18 mouse cellular contexts compared by ENCODE assay signal in genomic region chr6:91360998-91361397, GRCm38 (mm10). TPM values are rescaled to one million over a fixed set of nuclear protein-coding genes. Genes with fewer than 3 reads are reported as not detected.
A peak's percentile ranks its signal among the peaks of the same experiment; 100 is the strongest.
DNase-seq lines count a peak whose midpoint lies in the region; ATAC-seq lines count a peak whose summit lies in the region.
"Had no signal": no experiment of that assay in that cellular context is flagged by ENCODE, and none has a peak within 500 bp of the region (broad histone marks: within the 10 kb centered on the region; RNA-seq: fewer than 3 reads in every experiment).

No protein-coding gene starts in this region.

- no peaks in the 10 kb centered on the region for H3K9me3 ChIP-seq in neural tube, embryonic 11.5 days (ENCODE audit: control insufficient read depth, low read length)
- H3K9me3 ChIP-seq in hindbrain, embryonic 14.5 days (ENCODE audit: control insufficient read depth, low read length): no peaks in the 10 kb centered on the region
- no peaks in the 10 kb centered on the region for H3K9me3 ChIP-seq in midbrain, embryonic 14.5 days (ENCODE audit: control insufficient read depth, low read length)
- H3K9me3 ChIP-seq: embryonic facial prominence, embryonic 12.5 days; G1E; limb, embryonic 13.5 days; liver, embryonic 15.5 days had no signal

- no peaks in the 10 kb centered on the region for H3K36me3 ChIP-seq in neural tube, embryonic 11.5 days (ENCODE audit: control insufficient read depth, insufficient read depth, low read length)
- H3K36me3 ChIP-seq in hindbrain, embryonic 14.5 days (replicated peaks; ENCODE audit: control insufficient read depth, insufficient read depth): no peaks in the 10 kb centered on the region
- H3K36me3 ChIP-seq in midbrain, embryonic 14.5 days (ENCODE audit: control insufficient read depth, insufficient read depth, low read length): 0 out of 2 replicates have a peak, but pooled peaks cover 4% of the 10 kb centered on the region
- H3K36me3 ChIP-seq: embryonic facial prominence, embryonic 12.5 days; G1E; limb, embryonic 13.5 days; liver, embryonic 15.5 days had no signal

- no peak overlapping the region for H3K9ac ChIP-seq in neural tube, embryonic 11.5 days (ENCODE audit: low read length)
- H3K9ac ChIP-seq in hindbrain, embryonic 14.5 days: no peak overlapping the region
- no peak overlapping the region for H3K9ac ChIP-seq in midbrain, embryonic 14.5 days (replicated peaks; ENCODE audit: low read length)
- H3K9ac ChIP-seq: embryonic facial prominence, embryonic 12.5 days; limb, embryonic 13.5 days; liver, embryonic 15.5 days had no signal

- no peak overlapping the region for H3K27ac ChIP-seq in neural tube, embryonic 11.5 days (ENCODE audit: low read depth, low read length)
- H3K27ac ChIP-seq in hindbrain, embryonic 14.5 days: no peak overlapping the region
- H3K27ac ChIP-seq in midbrain, embryonic 14.5 days (replicated peaks; ENCODE audit: low read depth, low read length): 0 out of 2 replicates have a peak overlapping the region, but pooled peaks have one; percentile 8
- H3K27ac ChIP-seq: embryonic facial prominence, embryonic 12.5 days; heart, adult 2 months; kidney, postnatal 0 days; limb, embryonic 13.5 days; liver, embryonic 15.5 days had no signal

- peak; percentile 76 for ATAC-seq in neural tube, embryonic 11.5 days (ENCODE audit: insufficient read depth, low FRiP score, low TSS enrichment)
- peak; percentile 67; the same call in 1 of the 2 replicates for ATAC-seq in hindbrain, embryonic 14.5 days (ENCODE audit: low FRiP score)
- ATAC-seq in midbrain, embryonic 14.5 days (ENCODE audit: low FRiP score, low TSS enrichment): no peak

- peaks cover 8% of the 10 kb centered on the region; the same call in 1 of the 2 replicates for H3K4me1 ChIP-seq in neural tube, embryonic 11.5 days (ENCODE audit: control insufficient read depth, insufficient read depth, low read length)
- 0 out of 2 replicates have a peak, but pooled peaks cover 3% of the 10 kb centered on the region for H3K4me1 ChIP-seq in hindbrain, embryonic 14.5 days (replicated peaks; ENCODE audit: control insufficient read depth, insufficient read depth, low read length)
- 0 out of 2 replicates have a peak, but pooled peaks cover 4% of the 10 kb centered on the region for H3K4me1 ChIP-seq in midbrain, embryonic 14.5 days (ENCODE audit: control insufficient read depth, insufficient read depth, low read length)
- H3K4me1 ChIP-seq: liver, embryonic 15.5 days had no signal

- 51% methylated on average over 6 of the region's 6 CpGs for WGBS in neural tube, embryonic 11.5 days
- WGBS in hindbrain, embryonic 14.5 days: 34% methylated on average over 6 of the region's 6 CpGs
- WGBS in midbrain, embryonic 14.5 days: 26% methylated on average over 6 of the region's 6 CpGs

- H3K4me3 ChIP-seq in neural tube, embryonic 11.5 days (ENCODE audit: low read depth, low read length): no peak overlapping the region
- H3K4me3 ChIP-seq in hindbrain, embryonic 14.5 days (replicated peaks; ENCODE audit: low read length): no peak overlapping the region
- H3K4me3 ChIP-seq in midbrain, embryonic 14.5 days (replicated peaks; ENCODE audit: low read depth, low read length): no peak overlapping the region
- H3K4me3 ChIP-seq: embryonic facial prominence, embryonic 12.5 days; heart, adult 2 months; limb, embryonic 13.5 days; liver, embryonic 15.5 days had no signal

- H3K4me2 ChIP-seq in neural tube, embryonic 11.5 days (ENCODE audit: low read depth): no peak overlapping the region
- H3K4me2 ChIP-seq in hindbrain, embryonic 14.5 days (replicated peaks): no peak overlapping the region
- no peak overlapping the region for H3K4me2 ChIP-seq in midbrain, embryonic 14.5 days (ENCODE audit: low read length)
- H3K4me2 ChIP-seq: embryonic facial prominence, embryonic 12.5 days; limb, embryonic 13.5 days; liver, embryonic 15.5 days had no signal

- peak; percentile 43 for DNase-seq in neural tube, embryonic 11.5 days (ENCODE audit: low spot score)
- DNase-seq in neural tube, embryonic 10.5 days (ENCODE audit: extremely low spot score, low spot score): no peak
- peak; percentile 38 for DNase-seq in hindbrain, embryonic 14.5 days (ENCODE audit: low spot score)
- DNase-seq in midbrain, embryonic 14.5 days: peak; percentile 60
- no peak for DNase-seq in kidney, postnatal 14 days
- no peak for DNase-seq in kidney, adult 11 months
- DNase-seq in thymus, postnatal 25 days: no peak
- DNase-seq: adrenal gland, adult 8-10 months; heart, adult 2 months; heart, postnatal 10 days; lung, postnatal 10 days; right cerebral cortex, postnatal 25 days had no signal

- H3K27me3 ChIP-seq in neural tube, embryonic 11.5 days (ENCODE audit: control insufficient read depth, insufficient read depth, low read length): no peaks in the 10 kb centered on the region
- H3K27me3 ChIP-seq in hindbrain, embryonic 14.5 days (ENCODE audit: control insufficient read depth, insufficient read depth, low read length): no peaks in the 10 kb centered on the region
- no peaks in the 10 kb centered on the region for H3K27me3 ChIP-seq in midbrain, embryonic 14.5 days (ENCODE audit: control insufficient read depth, insufficient read depth, low read length)
- H3K27me3 ChIP-seq: embryonic facial prominence, embryonic 12.5 days; liver, embryonic 15.5 days had no signal

RNA-seq across cellular contexts. Expression of gene Wnt7a, which starts 50.2 kb away (rescaled TPM):
- polyA plus RNA-seq in neural tube, embryonic 11.5 days (2014; fragmentation: Nextera tagmentation; extraction: Ambion mirVana): 10.9 and 11.5 TPM in 2 replicates
- 7.5 and 8.8 TPM in 2 replicates for polyA plus RNA-seq in hindbrain, embryonic 14.5 days (2014; fragmentation: Nextera tagmentation; extraction: Ambion mirVana)
- polyA plus RNA-seq in midbrain, embryonic 14.5 days (2014; fragmentation: Nextera tagmentation; extraction: Ambion mirVana): 9.5 and 11.3 TPM in 2 replicates
- polyA plus RNA-seq: G1E; heart, adult 2 months; intestine, embryonic 14.5 days; liver, embryonic 15.5 days had no signal

Comparison
In these comparisons a context has a peak if more than half of its experiments do, and no peak if none do; other contexts are left out.
1. DNase-seq: peak in neural tube, embryonic 11.5 days (single experiment), hindbrain, embryonic 14.5 days (single experiment) and midbrain, embryonic 14.5 days (single experiment); none in neural tube, embryonic 10.5 days (single experiment), kidney, postnatal 14 days (single experiment), kidney, adult 11 months (single experiment) and thymus, postnatal 25 days (single experiment).